Mouse (Mus musculus) ES-E14 (cell line): ENCODE measurements around the gene Ctdnep1. TPM values are rescaled to one million over a fixed set of nuclear protein-coding genes. Genes with fewer than 3 reads are reported as not detected.

ENCODE experiments used
- DNase-seq: peaks from one replicate; pipeline ENCODE4 v3.0.0-alpha.2; 2013; ENCODE audit warnings: low read depth, low spot score
- H3K27ac ChIP-seq: 2 replicates; pipeline ENCODE4 v1.5.1; 2012; ENCODE audit warnings: low read depth, mild to moderate bottlenecking, low read length, moderate library complexity, mixed read lengths; ENCODE audit not compliant: poor library complexity, insufficient read depth, severe bottlenecking
- H3K36me3 ChIP-seq: 2 replicates; pipeline ENCODE4 v1.6.1; 2012; ENCODE audit warnings: mild to moderate bottlenecking, low read length, moderate library complexity, mixed read lengths; ENCODE audit not compliant: control insufficient read depth, poor library complexity, insufficient read depth, severe bottlenecking
- H3K4me1 ChIP-seq, 2 experiments: fragments of 150-350 bp in 1 of 2; sonication (generic) in 1 of 2; 2 replicates each; pipeline ENCODE4 v1.6.1; 2012; ENCODE audit warnings: low read length in 2 of 2, mild to moderate bottlenecking in 1 of 2, mixed read lengths in 1 of 2; ENCODE audit not compliant: control insufficient read depth in 2 of 2, insufficient read depth in 2 of 2, poor library complexity in 1 of 2
- H3K4me3 ChIP-seq, 2 experiments: fragments of 150-350 bp in 1 of 2; sonication (generic) in 1 of 2; 2 replicates each; pipeline ENCODE4 v1.5.1; 2012; ENCODE audit warnings: low read length in 2 of 2, low read depth in 1 of 2, mild to moderate bottlenecking in 1 of 2, mixed read lengths in 1 of 2; ENCODE audit not compliant: insufficient read depth in 1 of 2, poor library complexity in 1 of 2, severe bottlenecking in 1 of 2
- H3K9ac ChIP-seq: 2 replicates; pipeline ENCODE4 v1.6.1; 2012; ENCODE audit warnings: low read depth, mild to moderate bottlenecking, low read length, mixed read lengths; ENCODE audit not compliant: poor library complexity, insufficient read depth, severe bottlenecking
- H3K9me3 ChIP-seq: fragments of 150-350 bp; sonication (generic); 2 replicates; pipeline ENCODE4 v1.6.1; 2012; ENCODE audit warnings: low read depth, mild to moderate bottlenecking, low read length; ENCODE audit not compliant: control insufficient read depth, insufficient read depth
- CHD2 ChIP-seq: IDR thresholded peaks from 2 replicates; pipeline ENCODE4 v1.6.1; 2014; ENCODE audit warnings: mild to moderate bottlenecking, low read depth, low read length, inconsistent platforms
- HCFC1 ChIP-seq: IDR thresholded peaks from 2 replicates; pipeline ENCODE4 v1.6.1; 2012; ENCODE audit warnings: low read length, inconsistent platforms, borderline replicate concordance; ENCODE audit not compliant: insufficient read depth
- MAFK ChIP-seq: IDR thresholded peaks from 2 replicates; pipeline ENCODE4 v1.6.1; 2014; ENCODE audit warnings: mild to moderate bottlenecking, low read depth, low read length, inconsistent platforms; ENCODE audit not compliant: insufficient read depth
- ZC3H11A ChIP-seq: IDR thresholded peaks from 2 replicates; pipeline ENCODE4 v1.6.1; 2012; ENCODE audit warnings: low read depth, mild to moderate bottlenecking, inconsistent platforms, low read length, borderline replicate concordance
- ZNF384 ChIP-seq: IDR thresholded peaks from 2 replicates; pipeline ENCODE4 v1.6.1; 2012; ENCODE audit warnings: low read depth, low read length, inconsistent platforms
- in situ Hi-C, 2 experiments: fragments of 600-800 bp; cut with MboI; formaldehyde crosslinking; loops; one replicate each; pipeline ENCODE4 v1.15.1; 2025; ENCODE audit warnings: low sequenced_read_pairs in 2 of 2, inconsistent platforms in 1 of 2; ENCODE audit not compliant: unreplicated experiment in 2 of 2
- total RNA-seq: library from RNA; depleted of rRNA; stranded (reverse); fragments of 300-350 nt; gene quantifications from 2 replicates; pipeline ENCODE4 v1.2.3, GENCODE M21; 2012

Gene Ctdnep1
- total RNA-seq, 1 experiment = 41.2 TPM

DNA sequence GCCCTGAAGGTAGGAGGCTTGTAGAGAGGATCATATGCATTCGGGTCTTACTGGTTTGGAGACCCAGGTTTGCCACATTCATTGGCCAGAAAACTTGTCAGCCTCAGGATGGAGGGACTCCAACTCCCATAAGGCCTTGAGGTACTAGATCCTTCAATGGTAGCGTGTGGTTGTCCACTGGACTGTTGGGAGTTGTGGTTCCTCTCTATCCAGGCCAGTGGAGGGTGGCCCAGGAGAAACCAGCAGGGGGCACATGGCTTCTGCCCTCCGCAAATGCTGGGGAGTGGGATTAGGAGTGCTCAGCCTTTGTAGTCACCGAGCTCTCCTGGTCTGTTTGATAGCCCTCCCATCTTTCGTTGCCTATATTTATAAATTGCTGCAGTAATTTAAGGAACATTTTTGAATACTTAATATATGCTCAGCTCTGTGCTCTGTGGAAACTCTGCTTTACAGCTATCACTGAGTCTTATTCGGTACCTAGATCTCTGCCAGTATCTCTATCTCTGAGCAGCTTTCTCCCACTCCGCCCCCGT, 39.8 kb downstream of the Ctdnep1 start:
- H3K4me3 ChIP-seq = peak overlapping the region; percentile 83 to 85
- peak; percentile 29; the same call in 1 of the 2 replicates for TF ChIP-seq CHD2
- peak; percentile 100 for TF ChIP-seq HCFC1
- TF ChIP-seq MAFK = no peak
- no peak overlapping the region for H3K27ac ChIP-seq
- no peaks in the 10 kb centered on the region for H3K36me3 ChIP-seq
- DNase-seq = no peak
- H3K9me3 ChIP-seq = no peaks in the 10 kb centered on the region
- peak overlapping the region; percentile 63 for H3K9ac ChIP-seq
- in situ Hi-C loops = no loop called here
- H3K4me1 ChIP-seq = peaks cover 0 to 17% of the 10 kb centered on the region in 2 experiments; a peak in 1 of 4 replicates

DNA sequence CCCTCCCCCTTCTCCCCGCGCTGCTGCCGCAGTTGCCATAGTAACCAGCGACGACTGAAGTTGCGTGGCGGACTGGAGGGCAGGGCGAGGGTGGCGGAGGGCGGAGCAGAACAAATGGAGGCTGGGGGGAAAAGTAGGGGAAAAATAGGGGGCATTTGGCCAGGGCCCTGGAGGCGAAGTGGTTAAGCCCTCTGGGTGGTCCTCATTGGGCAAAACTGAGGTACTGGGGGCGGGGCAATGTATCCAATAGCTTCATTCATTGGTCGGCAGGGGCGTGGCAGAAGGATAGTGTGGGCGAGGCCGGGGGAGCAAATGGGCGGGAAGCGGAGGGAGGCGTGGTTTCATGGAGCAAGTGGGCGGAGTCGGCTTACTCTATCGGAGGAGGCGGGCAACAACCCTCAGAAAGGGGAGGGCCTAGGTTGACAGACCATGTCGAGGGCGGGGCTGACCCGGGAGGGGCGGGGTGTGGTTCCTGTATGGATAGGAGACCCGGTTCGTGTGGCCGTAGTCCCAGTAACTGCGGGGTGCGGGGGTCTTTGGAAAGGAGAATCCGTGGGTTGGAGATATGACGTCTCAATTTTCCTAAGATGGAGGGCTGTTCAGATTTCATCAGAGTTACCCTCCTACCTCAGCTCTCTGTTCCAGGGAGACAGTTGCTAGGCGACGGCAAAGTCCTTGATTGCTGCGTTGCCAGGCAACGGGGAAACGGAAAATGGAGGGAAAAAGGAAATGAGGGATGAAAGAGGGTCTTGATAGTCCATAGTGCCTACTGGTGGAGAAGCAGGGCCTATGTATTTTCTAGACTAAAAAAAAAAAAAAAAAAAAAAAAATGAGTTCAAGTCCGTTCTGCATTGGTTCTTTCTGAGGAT, 40.5 kb downstream of the Ctdnep1 start:
- TF ChIP-seq HCFC1 (no peak), CHD2 (no peak), ZC3H11A (no peak), MAFK (no peak), ZNF384 (no peak; the same call in none of the 2 replicates)
- Histone ChIP-seq H3K4me3 (peak overlapping the region; percentile 83 to 85), H3K36me3 (no peaks in the 10 kb centered on the region), H3K9me3 (no peaks in the 10 kb centered on the region), H3K9ac (peak overlapping the region; percentile 63), H3K27ac (no peak overlapping the region), H3K4me1 (peaks cover 0 to 22% of the 10 kb centered on the region in 2 experiments; a peak in 2 of 4 replicates)
- in situ Hi-C loops = no loop called here
- DNase-seq = peak; percentile 99

DNA sequence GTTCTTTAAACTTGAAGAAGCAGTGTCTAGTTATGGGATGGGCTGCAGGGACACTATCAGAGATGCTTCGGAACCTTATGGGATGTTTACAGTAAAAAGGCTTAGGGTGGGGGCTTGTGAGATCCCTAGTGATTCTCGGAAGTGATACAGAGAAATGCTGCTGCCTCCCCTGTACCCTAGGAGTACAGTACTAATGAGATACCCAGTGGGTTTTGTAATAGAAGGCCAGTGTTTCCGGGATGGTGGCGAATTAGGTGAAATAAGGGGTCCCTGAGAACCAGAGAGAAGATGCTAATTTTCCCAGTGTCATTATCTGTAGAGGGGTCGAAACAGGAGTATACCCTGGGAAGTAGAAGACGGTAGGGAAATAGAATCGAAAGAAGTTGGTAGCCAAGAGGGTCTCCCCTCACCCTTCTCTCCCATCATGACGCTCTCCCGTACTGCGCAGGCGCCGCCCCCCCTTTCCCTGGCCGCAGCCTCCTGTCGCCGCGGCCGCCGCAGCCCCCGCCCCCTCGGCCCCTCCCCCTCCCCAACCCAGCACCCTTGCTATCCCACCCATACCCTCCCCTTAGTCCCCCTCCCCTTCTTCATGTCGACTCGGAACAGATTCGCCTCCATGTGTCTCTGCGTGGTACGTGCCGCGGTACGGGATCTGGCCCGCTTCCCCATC, 42.7 kb downstream of the Ctdnep1 start:
- in situ Hi-C loops = no loop called here
- no peak overlapping the region for H3K9ac ChIP-seq
- no peaks in the 10 kb centered on the region for H3K36me3 ChIP-seq
- TF ChIP-seq ZNF384 (no peak), MAFK (no peak), CHD2 (no peak), ZC3H11A (no peak), HCFC1 (no peak)
- no peak overlapping the region for H3K4me3 ChIP-seq
- no peak overlapping the region for H3K27ac ChIP-seq
- no peaks in the 10 kb centered on the region for H3K9me3 ChIP-seq
- peaks cover 0 to 22% of the 10 kb centered on the region in 2 experiments; a peak in 2 of 4 replicates for H3K4me1 ChIP-seq
- no peak for DNase-seq

DNA sequence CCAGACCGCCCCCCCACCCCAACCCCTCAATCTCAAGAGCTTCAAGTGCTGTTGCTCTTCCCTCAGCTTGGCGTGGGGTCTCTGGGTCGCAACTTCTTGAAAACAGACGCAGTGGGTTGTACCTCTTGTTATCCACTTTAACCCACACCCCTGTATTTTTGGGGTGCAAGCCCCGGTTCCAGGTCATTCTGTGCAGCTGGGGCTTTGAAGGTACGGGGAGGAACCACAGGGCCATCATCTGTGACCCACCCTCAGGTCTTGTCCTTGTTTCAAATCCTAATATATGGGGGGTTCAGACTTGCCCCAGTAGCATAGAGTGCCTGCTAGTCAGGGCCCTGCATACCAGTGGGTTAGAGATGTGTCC, 43.2 kb downstream of the Ctdnep1 start:
- H3K4me1 ChIP-seq = peaks cover 0 to 20% of the 10 kb centered on the region in 2 experiments; a peak in 2 of 4 replicates
- TF ChIP-seq CHD2 (no peak), ZC3H11A (no peak), ZNF384 (no peak), MAFK (no peak), HCFC1 (no peak)
- no peak overlapping the region for H3K9ac ChIP-seq
- DNase-seq = no peak
- H3K36me3 ChIP-seq = no peaks in the 10 kb centered on the region
- no peak overlapping the region for H3K4me3 ChIP-seq
- no peak overlapping the region for H3K27ac ChIP-seq
- H3K9me3 ChIP-seq = no peaks in the 10 kb centered on the region
- in situ Hi-C loops = no loop called here
